Mouse (Mus musculus) embryo, embryonic 10.5 days (tissue): Measurements from ENCODE around the gene Ccnd3.

Experiments
- DNase-seq: peaks from one replicate; pipeline ENCODE4 v3.0.0-alpha.2; 2015; ENCODE audit warnings: low spot score

Ccnd3 gene

DNA sequence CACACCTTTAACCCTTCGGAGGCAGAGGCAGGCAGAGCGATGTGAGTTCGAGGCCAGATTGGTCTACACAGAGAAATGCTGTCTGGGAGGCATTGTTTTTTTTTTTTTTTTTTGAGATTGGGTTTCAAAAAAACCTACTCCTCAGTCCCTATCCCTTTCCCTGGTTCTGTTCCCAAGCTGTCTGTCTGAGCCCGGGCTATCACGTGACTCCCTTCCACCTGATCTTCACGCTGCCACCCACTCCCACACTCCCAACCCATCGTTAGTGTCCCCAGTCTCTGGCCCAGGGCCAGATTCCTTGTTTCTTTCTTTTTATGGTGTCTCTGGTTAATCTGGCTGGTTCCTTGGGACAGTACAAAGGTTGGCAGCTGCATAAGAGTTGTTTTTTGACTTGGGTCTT, 46.2 kb downstream of the Ccnd3 start:
- no peak for DNase-seq

DNA sequence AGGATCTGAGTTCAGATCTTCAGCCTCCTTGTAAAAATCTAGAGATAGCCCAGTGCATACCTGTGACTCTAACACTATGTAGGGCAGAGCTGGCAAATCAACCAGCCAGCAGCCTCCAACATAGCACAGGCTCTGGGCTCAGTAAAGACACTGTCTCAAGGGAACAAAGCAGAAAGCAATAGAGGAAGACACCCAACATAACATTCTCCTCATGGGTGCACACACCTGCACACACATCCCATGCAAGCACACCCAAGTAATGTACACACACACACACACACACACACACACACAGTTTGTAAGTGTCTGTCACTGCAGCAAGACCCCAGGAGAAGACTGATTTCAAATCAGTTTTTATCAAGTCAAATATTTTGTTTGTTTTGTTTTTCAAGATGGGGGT, 48.1 kb downstream of the Ccnd3 start:
- DNase-seq: no peak

DNA sequence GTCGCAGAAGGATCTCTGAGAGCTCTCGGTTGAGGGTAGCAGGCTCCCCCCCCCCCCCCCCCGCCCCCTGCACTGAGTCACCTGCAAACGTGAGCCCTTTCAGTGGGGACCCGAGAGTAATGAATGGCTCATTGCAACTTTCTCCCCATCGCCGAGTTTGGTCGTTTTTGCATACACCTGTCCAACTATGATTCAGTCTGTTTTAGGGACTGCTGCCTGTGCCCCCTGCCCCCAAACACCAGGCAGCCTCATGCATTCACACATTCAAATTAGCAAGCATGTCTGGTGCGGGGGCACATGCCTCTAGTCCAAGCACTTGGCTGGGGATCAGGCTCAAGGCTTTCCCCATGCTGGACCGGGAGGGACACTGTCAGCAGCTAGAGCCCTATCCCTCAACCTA, 49.8 kb downstream of the Ccnd3 start:
- DNase-seq: no peak

DNA sequence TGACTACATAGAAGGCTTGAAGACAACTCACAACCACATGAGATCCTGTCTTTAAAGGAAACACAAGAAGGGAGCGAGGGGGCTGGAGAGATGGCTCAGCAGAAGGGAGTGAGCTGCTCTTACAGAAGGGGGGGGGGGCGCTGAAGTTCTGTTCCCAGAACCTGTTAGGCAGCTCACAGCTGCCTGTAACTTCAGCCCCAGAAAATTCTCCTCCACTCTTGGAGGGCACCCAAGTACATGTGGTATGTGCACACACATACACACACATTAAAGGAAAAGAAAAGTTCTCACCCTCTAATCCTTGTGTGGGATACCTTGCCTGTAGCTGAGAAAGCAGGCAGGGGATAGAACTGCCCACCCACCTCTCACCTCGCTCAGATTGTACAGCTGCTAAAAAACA, 52.3 kb downstream of the Ccnd3 start:
- no peak for DNase-seq

DNA sequence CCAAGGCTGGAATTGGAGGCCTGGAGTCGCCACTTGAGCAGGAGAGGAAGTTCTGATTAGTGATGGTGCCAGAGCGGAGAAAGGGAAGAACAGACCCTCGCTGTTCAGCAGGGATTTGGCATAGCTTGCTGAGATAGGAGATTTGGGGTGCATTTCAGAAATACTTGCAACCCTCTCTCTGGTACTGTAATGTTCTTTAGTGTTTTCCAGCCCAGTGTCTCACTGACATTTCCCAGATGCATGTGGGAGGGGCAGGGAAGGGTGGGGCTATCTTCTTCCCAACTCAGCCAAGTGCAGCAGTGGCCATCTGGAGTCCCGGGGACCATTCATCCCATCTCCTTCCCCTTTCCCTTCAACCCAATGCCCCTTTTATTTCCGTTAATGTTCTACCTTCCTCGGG, 54.9 kb downstream of the Ccnd3 start:
- DNase-seq: no peak

DNA sequence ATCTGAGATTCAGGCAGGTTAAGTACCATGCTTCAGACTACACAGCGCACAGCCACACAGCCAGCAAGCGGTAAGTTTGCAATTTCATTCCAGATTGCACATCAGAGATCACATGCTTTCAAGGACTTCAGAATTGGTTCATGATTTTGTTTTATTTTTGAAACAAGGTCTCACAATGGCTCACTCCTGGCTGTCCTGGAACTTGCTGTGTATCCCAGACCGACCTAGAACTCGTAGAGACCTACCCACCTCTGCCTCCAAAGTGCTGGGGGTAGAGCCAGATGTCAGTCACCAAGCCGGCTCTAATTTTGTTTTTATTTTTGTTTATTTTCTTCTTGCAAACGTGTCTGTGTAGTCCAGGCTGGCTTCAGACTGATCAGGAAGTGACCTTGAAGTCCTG, 58.0 kb downstream of the Ccnd3 start:
- DNase-seq: no peak

DNA sequence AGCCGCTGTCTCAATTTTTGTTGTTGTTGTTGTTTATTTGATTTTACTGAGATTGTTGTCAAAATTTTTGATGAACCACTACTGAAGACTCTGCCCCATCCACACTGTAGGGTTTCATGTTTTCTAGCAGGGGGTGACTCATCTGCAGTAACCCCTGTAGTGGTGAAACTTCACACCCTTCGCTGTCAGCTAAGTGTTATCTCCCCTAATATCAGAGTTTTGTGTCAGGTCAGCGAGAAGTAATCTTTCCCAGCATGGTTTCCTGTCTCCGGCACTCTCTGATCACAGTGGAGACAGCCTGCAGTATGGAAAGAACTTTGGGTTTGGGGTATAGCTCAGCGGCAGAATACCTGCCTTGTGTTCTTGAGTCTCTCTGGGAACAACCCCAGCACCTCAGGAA, 59.8 kb downstream of the Ccnd3 start:
- no peak for DNase-seq

DNA sequence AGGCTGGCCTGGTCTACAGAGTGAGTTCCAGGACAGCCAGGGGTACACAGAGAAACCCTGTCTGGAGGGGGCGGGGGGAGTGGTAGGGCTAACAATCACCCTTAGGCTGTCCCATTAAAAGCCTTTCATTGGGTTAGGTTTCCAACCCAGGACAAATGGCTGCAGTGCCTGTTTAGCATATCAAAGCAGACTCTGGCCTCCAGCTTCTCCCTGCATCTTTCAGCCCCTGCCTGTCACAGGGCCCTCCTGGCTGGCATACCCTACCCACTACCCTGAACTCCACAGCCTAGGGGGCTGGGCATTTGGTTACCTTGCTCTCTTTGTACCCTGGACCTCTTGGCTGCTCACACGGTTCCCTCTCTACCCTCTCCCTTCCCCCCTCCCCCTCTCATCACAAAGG, 61.3 kb downstream of the Ccnd3 start:
- peak; percentile 54 for DNase-seq

DNA sequence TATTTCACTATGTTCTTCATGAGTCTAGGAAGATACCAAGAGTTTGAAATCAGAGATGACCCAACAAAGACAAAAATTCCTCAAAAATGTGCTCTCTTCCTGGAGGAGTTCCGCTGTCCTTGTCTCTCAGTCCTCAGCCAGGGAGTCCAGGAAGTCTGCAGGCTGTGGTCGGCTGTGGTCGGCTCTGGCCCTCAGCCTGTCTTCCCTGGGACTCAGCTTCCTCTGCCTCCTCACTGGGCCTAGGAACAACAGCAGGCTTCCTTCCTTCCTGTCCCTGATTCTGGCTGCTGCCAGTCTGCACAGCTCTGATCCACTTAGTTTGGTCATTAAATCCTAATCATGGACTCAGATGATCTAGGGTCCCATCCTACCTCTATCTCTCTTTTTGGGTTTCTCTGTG, 62.4 kb downstream of the Ccnd3 start:
- DNase-seq: no peak

DNA sequence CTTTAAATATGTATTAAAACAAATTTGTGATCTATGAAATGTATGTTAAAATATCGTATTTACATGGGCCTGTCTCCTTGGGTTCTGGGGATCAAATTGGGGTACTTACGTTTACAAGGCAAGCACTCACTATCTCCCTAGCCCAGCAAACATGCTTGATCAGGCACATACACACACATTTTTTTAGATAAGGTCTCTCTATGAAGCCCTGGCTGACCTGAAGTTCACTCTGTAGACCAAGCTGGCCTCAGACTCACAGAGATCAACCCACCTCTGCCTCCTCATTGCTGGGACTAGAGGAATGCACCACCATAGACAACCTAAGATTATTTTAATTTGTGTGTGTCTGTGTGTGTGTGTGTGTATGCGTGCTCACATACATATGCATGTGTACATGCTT, 63.5 kb downstream of the Ccnd3 start:
- DNase-seq: no peak

DNA sequence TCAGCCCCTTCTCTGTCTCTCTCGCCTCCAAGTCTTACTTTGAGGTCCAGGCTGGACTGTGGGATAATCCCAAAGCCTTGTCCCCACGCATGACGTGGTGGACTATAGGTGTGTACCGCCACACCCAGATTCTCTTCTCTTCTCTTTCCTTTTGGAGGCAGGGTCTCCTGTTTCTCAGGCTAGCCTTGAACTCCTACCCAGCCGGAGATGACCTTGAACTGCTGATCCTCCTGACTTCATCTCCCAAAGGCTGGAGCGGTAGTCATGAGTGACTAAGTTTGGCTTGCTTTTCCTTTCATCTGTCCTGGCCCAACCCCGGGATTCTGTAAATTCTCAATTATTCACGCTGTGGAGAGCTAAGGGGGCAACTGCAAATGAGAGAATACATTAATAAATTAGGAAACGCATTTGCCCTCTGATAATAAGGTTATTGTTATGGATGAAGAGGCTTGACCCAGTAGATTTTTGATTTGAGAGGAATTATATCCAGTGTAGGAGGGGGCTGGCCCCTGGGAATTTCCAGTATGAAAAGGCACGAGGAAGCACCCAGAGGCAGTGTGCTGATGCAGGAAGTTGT, 64.2 kb downstream of the Ccnd3 start:
- DNase-seq: peak; percentile 44

DNA sequence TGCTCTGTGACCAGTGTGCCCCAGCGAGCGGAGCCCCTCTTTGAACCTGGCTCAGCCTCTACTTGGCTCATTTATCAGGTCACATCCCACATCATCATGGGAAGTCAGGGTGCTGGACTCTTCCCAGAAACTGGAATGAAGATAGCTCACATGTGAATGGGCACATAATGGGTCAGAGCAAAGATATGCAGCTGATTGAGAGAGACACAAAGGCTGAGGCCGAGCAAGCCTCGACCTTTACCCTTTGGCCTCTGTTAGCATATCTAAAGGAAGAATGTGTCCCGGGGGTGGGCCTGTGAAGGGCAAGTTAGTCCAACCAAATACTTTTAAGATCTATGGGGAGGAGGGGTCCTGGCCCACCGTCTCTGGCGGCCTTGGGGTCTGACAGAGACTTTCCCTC, 66.8 kb downstream of the Ccnd3 start:
- DNase-seq: peak; percentile 88

DNA sequence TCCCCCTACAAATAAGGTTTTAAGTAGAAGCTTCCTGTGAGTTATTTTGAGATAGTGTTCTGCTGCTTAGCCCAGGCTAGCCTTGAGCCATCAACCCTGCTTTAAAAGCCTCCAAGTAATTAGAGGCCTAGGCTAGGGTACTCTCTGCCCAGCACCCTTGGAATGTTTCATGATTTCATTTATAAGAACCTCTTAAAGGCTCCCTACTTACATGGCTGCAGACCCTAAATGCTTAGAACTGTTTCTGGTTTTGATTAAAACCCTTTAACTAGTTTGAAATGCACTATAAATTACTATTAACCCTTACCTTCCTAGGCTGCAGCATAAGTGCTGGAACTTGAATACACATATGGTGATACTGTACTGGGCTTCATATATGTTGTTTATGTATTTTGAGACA, 67.6 kb downstream of the Ccnd3 start:
- DNase-seq: peak; percentile 6

DNA sequence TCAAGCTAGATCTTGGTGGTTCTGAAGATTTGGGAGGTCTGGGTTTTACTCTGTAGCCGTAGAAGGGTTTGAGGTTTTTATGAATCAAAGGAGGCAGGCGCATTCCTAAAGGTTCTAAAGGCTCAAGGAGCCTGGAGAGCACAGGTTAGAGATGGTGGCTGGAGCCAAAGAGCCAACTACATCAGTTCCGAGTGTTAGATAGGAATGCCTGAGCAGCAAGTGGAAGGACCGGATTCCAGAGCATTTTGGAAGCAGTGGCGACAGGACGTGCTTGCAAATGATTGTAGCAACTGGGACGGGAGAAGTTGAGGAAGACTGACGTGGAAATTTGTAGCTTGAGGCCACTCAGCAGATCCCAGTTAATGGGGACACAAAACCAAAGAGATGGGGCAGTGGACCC, 69.2 kb downstream of the Ccnd3 start:
- no peak for DNase-seq

DNA sequence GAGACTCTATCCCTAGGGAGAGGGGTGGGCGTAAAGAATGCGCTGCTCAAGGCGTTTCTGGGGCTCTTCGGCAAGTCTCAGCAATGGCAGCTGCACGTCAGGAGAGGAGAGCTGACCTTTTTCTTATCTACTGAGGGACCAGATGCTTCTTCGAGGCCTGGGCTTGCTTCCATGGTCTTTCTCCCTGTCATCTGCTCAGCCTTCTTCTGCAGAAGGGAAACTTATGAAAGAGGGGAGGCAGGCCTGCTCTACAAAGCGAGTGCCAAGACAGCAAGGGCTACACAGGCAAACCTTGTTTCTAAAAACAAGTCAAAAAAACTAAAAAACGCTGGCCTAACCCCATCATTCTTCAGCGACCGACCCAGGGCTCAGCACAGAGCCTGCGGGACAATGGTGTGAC, 70.0 kb downstream of the Ccnd3 start:
- DNase-seq: no peak

DNA sequence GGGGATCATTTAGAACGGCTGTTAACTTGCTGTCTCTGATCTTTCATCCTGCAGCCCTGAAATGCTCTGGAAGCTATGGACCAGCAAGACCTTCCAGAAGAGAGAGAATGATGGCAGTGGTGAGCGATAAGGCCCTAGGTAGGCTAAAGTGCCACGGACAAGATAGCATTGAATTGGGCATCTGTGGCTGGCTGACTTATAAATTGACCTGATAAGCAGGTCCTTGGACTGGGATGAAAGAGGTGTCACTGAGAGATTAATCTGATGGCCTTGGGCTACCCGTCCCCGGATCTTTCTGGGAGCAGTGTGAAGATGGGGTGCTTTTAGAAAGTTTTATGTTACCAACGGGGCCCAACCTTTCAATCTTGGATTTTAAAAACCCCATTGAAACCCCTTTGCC, 73.8 kb downstream of the Ccnd3 start:
- no peak for DNase-seq

DNA sequence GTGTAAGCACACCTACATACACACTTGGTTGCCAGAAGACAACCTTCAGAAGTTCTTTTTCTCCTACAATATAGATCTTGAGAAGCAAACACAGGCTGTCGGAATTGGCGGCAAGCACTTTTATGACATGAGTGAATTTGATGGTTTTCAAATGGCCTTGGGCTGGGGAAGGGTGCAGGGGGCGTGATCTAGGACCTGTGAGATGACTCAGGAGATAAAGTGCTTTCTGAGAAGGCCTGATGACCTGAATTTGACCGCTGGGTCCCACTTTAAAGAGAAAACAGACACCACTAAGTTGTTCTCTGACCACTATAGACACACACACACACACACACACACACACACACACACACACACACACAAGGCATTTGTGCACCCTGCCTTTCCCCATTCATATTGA, 76.1 kb downstream of the Ccnd3 start:
- DNase-seq: no peak

DNA sequence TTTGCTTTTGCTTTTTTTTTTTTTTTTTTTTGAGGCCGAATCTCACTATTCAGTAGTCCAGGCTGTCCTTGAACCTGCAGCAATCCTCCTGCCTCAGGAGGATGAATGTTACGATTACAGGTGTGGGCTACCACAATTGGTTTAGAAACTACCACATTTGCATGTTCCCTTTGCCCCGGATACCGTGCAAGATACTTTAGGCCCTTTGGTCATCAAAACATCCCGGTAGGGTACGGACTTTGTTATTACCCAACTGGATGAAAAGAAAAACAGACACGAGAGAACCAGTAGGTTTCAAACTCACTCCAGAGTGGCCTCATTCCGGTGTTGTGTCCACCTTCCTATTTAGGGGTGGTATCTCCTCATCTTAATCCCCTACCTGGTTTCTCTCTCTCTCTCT, 83.7 kb downstream of the Ccnd3 start:
- no peak for DNase-seq

DNA sequence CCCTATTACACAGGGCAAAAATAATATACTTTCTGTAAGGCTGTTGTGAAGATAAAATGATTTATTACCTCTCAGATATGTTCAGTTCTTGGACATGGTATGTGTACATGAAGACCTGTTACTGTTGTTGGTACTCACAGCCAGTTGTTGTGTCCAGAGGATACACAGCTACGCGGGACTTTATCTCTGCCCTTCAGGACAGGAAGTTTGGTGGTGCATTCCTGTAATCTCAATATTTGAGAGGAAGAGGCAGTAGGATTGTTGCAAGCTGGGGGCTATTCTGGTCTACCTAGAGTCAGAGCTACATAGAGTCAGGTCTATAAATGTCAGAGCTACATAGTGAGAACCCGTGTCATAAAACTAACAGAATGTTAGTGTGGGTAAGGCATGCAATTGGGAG, 86.2 kb downstream of the Ccnd3 start:
- no peak for DNase-seq

DNA sequence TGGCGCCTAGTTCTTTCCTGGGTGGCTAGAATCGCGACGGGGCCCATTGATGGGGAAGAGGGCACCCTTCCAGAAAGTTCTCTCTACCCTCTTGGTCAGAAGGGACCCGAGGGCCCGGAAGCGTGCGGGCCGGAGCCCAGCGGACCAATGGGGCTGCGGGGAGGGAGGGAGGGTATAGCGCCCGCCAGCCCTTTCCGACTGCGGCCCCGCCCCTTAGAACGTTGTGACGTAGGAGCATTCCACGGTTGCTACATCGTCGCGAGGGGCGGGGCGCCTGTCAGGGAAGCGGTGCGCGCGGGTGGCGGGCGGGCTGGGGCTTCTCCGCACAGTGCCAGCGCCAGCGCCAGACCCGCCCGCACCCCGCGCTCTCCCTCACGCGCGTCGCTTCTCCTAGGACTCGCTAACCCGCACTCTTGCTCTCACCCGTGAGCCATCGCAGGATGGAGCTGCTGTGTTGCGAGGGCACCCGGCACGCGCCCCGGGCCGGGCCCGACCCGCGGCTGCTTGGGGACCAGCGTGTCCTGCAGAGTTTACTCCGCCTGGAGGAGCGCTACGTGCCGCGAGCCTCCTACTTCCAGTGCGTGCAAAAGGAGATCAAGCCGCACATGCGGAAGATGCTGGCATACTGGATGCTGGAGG, 88.5 kb downstream of the Ccnd3 start:
- DNase-seq: peak; percentile 98

DNA sequence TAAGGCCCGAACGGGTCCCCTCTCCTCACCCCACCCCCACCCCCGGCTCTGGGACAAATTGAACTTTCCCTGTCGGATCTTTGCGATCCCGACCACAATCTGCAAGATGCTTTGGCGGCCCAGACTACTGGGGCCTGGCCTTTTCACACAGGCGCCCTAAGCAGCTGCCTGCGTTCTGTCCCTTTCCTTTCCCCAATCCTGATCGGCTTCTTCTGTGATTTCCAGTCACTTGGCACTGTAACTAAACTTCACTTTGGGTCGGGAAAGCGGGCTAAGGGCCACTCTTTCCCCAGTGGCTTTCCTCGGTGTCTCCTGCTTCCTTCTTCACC, 89.0 kb downstream of the Ccnd3 start:
- DNase-seq: no peak

DNA sequence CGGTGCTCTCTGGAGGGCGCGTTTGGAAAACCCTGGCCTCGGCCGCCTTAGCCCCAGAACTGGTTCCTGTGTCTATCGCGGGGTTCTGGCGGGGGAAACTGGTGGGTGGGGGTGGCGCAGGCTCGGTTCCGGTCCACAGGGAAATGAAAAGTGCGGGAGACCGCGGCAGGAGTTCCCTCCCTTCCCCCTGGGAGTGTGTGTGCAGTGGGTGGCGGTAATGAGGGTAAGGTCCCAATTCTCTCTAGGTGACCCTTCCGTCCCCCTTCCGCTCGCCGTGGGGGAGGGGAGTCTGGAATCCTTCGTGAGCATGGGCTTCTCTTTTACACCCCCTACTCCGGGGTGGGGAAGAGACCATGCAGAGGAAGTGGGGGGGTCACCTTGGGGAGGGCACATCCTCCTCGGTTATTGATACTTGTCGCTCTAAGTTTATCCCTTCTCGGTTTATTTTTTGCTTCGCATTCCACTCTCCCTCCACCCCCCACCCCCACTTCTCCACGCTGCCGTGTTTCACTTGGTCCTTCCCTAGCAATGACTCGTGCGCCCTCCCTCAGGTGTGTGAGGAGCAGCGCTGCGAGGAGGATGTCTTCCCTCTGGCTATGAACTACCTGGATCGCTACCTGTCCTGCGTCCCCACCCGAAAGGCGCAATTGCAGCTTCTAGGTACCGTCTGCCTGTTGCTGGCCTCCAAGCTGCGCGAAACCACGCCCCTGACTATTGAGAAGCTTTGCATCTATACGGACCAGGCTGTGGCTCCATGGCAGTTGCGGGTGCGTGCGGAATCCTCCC, 89.5 kb downstream of the Ccnd3 start:
- DNase-seq: peak; percentile 64

DNA sequence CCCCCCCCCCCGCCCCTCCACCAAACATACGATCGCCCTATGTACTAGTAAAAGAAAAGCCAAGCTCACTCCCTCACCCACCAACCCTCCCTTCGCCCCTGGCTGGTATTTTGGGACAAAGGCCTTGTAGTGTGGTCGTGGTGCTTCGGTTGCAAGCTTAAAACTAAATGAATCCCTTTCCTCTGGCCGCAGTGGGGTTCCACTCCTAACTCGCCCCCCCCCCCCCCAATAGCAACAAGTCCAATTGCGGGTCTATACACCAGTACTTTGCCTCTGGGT, 90.1 kb downstream of the Ccnd3 start:
- DNase-seq: no peak
